ENCODE assay signal across 7 mouse cellular contexts in genomic region chr16:91466566-91466965, GRCm38 (mm10). TPM values are rescaled to one million over a fixed set of nuclear protein-coding genes. Genes with fewer than 3 reads are reported as not detected.
A peak's percentile ranks its signal among the peaks of the same experiment; 100 is the strongest.
DNase-seq lines count a peak whose midpoint lies in the region; ATAC-seq lines count a peak whose summit lies in the region.

No protein-coding gene starts in this region.

- H3K27ac ChIP-seq in forebrain, embryonic 16.5 days (ENCODE audit: low read length): no peak overlapping the region
- H3K27ac ChIP-seq in limb, embryonic 11.5 days (replicated peaks; ENCODE audit: low read depth, low read length): 0 out of 2 replicates have a peak overlapping the region, but pooled peaks have one; percentile 18
- H3K27ac ChIP-seq in neural tube, embryonic 13.5 days (replicated peaks): no peak overlapping the region

- no peaks in the 10 kb centered on the region for H3K36me3 ChIP-seq in forebrain, embryonic 16.5 days (ENCODE audit: control insufficient read depth, insufficient read depth)
- no peaks in the 10 kb centered on the region for H3K36me3 ChIP-seq in limb, embryonic 11.5 days (ENCODE audit: control insufficient read depth, insufficient read depth, low read length)
- no peaks in the 10 kb centered on the region for H3K36me3 ChIP-seq in neural tube, embryonic 13.5 days

- ATAC-seq in forebrain, embryonic 16.5 days: no peak
- no peak; the same call in 1 of the 2 replicates for ATAC-seq in limb, embryonic 11.5 days (ENCODE audit: insufficient number of reproducible peaks, low FRiP score, low TSS enrichment, low read depth)
- ATAC-seq in neural tube, embryonic 13.5 days (ENCODE audit: low read depth): no peak

- intact Hi-C loops in gastrocnemius, postnatal 14 days (cut with DNase I; ENCODE audit: low total_unique reads): no loop called here

- H3K9ac ChIP-seq in forebrain, embryonic 16.5 days (replicated peaks; ENCODE audit: low read depth, low read length): no peak overlapping the region
- no peak overlapping the region for H3K9ac ChIP-seq in limb, embryonic 11.5 days (ENCODE audit: low read length)
- no peak overlapping the region for H3K9ac ChIP-seq in neural tube, embryonic 13.5 days

- DNase-seq in thymus, postnatal 14 days: peak; percentile 55
- no peak for DNase-seq in thymus, postnatal 25 days
- DNase-seq in limb, embryonic 11.5 days (ENCODE audit: low spot score): peak; percentile 68
- DNase-seq in gastrocnemius, postnatal 14 days: no peak
- no peak for DNase-seq in spleen, adult 18-20 months

- 48% methylated on average over 6 of the region's 6 CpGs for WGBS in forebrain, embryonic 16.5 days
- 57% methylated on average over 6 of the region's 6 CpGs for WGBS in limb, embryonic 11.5 days
- WGBS in neural tube, embryonic 13.5 days: 29% methylated on average over 6 of the region's 6 CpGs

- H3K4me3 ChIP-seq in forebrain, embryonic 16.5 days (replicated peaks; ENCODE audit: low read length): no peak overlapping the region
- H3K4me3 ChIP-seq in limb, embryonic 11.5 days (ENCODE audit: low read depth, low read length): no peak overlapping the region
- 0 out of 2 replicates have a peak overlapping the region, but pooled peaks have one; percentile 68 for H3K4me3 ChIP-seq in neural tube, embryonic 13.5 days

- peaks cover 19% of the 10 kb centered on the region for H3K4me1 ChIP-seq in forebrain, embryonic 16.5 days (replicated peaks; ENCODE audit: control insufficient read depth, insufficient read depth, low read length)
- peaks cover 9% of the 10 kb centered on the region for H3K4me1 ChIP-seq in limb, embryonic 11.5 days (ENCODE audit: control insufficient read depth, insufficient read depth, low read length)
- H3K4me1 ChIP-seq in neural tube, embryonic 13.5 days (replicated peaks): peaks cover 25% of the 10 kb centered on the region

- H3K27me3 ChIP-seq in forebrain, embryonic 16.5 days (replicated peaks; ENCODE audit: control insufficient read depth, insufficient read depth, low read length): no peaks in the 10 kb centered on the region
- H3K27me3 ChIP-seq in limb, embryonic 11.5 days (ENCODE audit: control insufficient read depth, insufficient read depth, low read length): no peaks in the 10 kb centered on the region
- H3K27me3 ChIP-seq in neural tube, embryonic 13.5 days: no peaks in the 10 kb centered on the region

- H3K9me3 ChIP-seq in forebrain, embryonic 16.5 days (ENCODE audit: control insufficient read depth, low read length): no peaks in the 10 kb centered on the region
- no peaks in the 10 kb centered on the region; the same call in 1 of the 2 replicates for H3K9me3 ChIP-seq in limb, embryonic 11.5 days (ENCODE audit: control insufficient read depth, low read length)
- H3K9me3 ChIP-seq in neural tube, embryonic 13.5 days: no peaks in the 10 kb centered on the region

- 0 out of 2 replicates have a peak overlapping the region, but pooled peaks have one; percentile 8 for H3K4me2 ChIP-seq in forebrain, embryonic 16.5 days (ENCODE audit: low read length)
- no peak overlapping the region for H3K4me2 ChIP-seq in limb, embryonic 11.5 days (ENCODE audit: low read depth, severe bottlenecking)
- peak overlapping the region; percentile 88 for H3K4me2 ChIP-seq in neural tube, embryonic 13.5 days

RNA-seq across cellular contexts. Expression of gene Ifnar1, which starts 18.5 kb away (rescaled TPM):
- polyA plus RNA-seq in forebrain, embryonic 16.5 days (2015; fragmentation: Nextera tagmentation; extraction: Ambion mirVana): 55.9 and 56.1 TPM in 2 replicates
- 55.0 and 58.4 TPM in 2 replicates for polyA plus RNA-seq in limb, embryonic 11.5 days (2014; fragmentation: Nextera tagmentation; extraction: Ambion mirVana)
- 46.5 and 50.4 TPM in 2 replicates for polyA plus RNA-seq in neural tube, embryonic 13.5 days (2015; fragmentation: Nextera tagmentation; extraction: Ambion mirVana)
- 10 to 100 TPM; 26.1 to 28.7 TPM for total RNA-seq in gastrocnemius, postnatal 14 days (2021)

Comparison
In these comparisons a context has a peak if more than half of its experiments do, and no peak if none do; other contexts are left out.
1. DNase-seq: peak in thymus, postnatal 14 days (single experiment) and limb, embryonic 11.5 days (single experiment); none in thymus, postnatal 25 days (single experiment), gastrocnemius, postnatal 14 days (single experiment) and spleen, adult 18-20 months (0 of 2).